Mouse (Mus musculus) small intestine, adult 2 months (tissue): ENCODE data around the gene Il4ra. TPM values are rescaled to one million over a fixed set of nuclear protein-coding genes. Genes with fewer than 3 reads are reported as not detected.

ENCODE experiments used
- H3K27ac ChIP-seq: fragments of 200-500 bp; 2 replicates; pipeline ENCODE4 v1.5.1; 2012; ENCODE audit warnings: low read depth, low read length, control low read depth, inconsistent platforms; ENCODE audit not compliant: insufficient read depth
- H3K27me3 ChIP-seq: fragments of 200-500 bp; 2 replicates; pipeline ENCODE4 v1.6.1; 2012; ENCODE audit warnings: mild to moderate bottlenecking, moderate library complexity, low read length, inconsistent platforms; ENCODE audit not compliant: control insufficient read depth, insufficient read depth
- H3K36me3 ChIP-seq: fragments of 200-500 bp; 2 replicates; pipeline ENCODE4 v1.6.1; 2012; ENCODE audit warnings: mild to moderate bottlenecking, low read length, control low read depth, inconsistent platforms; ENCODE audit not compliant: control insufficient read depth, insufficient read depth
- H3K4me1 ChIP-seq: fragments of 200-500 bp; 2 replicates; pipeline ENCODE4 v1.6.1; 2012; ENCODE audit warnings: low read length, inconsistent platforms, mixed read lengths; ENCODE audit not compliant: control insufficient read depth, insufficient read depth, insufficient read length
- H3K4me3 ChIP-seq: fragments of 200-500 bp; 2 replicates; pipeline ENCODE4 v1.5.1; 2012; ENCODE audit warnings: low read depth, mild to moderate bottlenecking, control low read depth, inconsistent platforms, low read length, moderate library complexity
- CTCF ChIP-seq: fragments of 200-500 bp; IDR thresholded peaks from 2 replicates; pipeline ENCODE4 v1.5.1; 2012; ENCODE audit warnings: low read depth, mild to moderate bottlenecking, control low read depth, inconsistent platforms, low read length, moderate library complexity, mixed read lengths; ENCODE audit not compliant: insufficient replicate concordance, insufficient read length; ENCODE audit errors: extremely low read depth
- POLR2A ChIP-seq: fragments of 200-500 bp; IDR thresholded peaks from 2 replicates; pipeline ENCODE4 v1.6.1; 2012; ENCODE audit warnings: low read depth, mild to moderate bottlenecking, control low read depth, inconsistent platforms, low read length, moderate library complexity
- WGBS: fragments of 180-500 bp; shearing (Covaris S2); methylation state at CpG from one replicate; pipeline ENCODE4 v1.1.7; 2018; 5-methylcytosine and 5-hydroxymethylcytosine counted together
- polyA plus RNA-seq: library from polyadenylated mRNA; depleted of rRNA; stranded (reverse); fragments of >200 nt; gene quantifications from 2 replicates; pipeline ENCODE4 v1.2.3, GENCODE M21; 2012

Il4ra gene
- polyA plus RNA-seq, 1 experiment, result 51.7 TPM

DNA sequence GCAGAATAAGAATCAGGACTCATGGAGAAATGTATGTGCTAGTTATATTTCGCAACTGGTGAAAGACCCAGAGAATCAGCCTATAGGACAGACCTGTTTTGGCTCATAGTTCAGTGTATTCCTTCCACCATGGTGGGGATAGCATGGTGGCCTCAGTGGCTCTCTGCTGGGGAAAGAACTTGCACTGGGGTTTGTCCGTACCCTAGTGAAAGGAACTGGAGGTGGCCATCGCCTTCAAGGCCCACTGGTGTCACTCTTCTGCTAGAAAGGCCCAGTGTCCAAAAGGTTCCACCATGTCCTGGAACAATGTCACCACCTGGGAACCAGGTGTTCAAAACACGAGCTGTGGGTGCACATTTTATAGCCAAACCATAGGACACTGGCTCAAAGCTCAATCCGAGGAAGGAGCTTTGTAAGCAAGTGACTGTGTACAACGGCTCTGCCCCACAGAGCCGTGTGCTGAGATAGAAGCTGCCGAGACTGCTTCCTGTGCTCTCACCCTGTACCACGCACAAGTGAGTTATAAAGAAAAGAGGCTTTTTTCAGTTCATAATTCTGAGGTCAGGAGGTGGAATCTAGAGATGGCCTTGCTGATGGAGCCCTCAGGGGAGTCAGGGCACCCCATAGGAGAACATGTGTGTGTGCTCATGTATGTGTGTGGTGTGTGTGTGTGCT, 27.8 kb downstream of the Il4ra start:
- 56% methylated on average over 9 of the region's 9 CpGs for WGBS
- Histone ChIP-seq H3K36me3 (peaks cover 28% of the 10 kb centered on the region), H3K4me1 (peaks cover 10% of the 10 kb centered on the region), H3K27ac (no peak overlapping the region), H3K4me3 (no peak overlapping the region), H3K27me3 (no peaks in the 10 kb centered on the region)
- no peak for TF ChIP-seq POLR2A
- TF ChIP-seq CTCF, result no peak

GRCm38 (mm10) chr7:125580220-125580549, 28.3 kb downstream of the Il4ra start:
- peaks cover 10% of the 10 kb centered on the region for H3K4me1 ChIP-seq
- H3K27me3 ChIP-seq, result no peaks in the 10 kb centered on the region
- H3K27ac ChIP-seq, result 0 out of 2 replicates have a peak overlapping the region, but pooled peaks have one; percentile 14
- no peak overlapping the region for H3K4me3 ChIP-seq
- TF ChIP-seq CTCF (no peak), POLR2A (no peak)
- 86% methylated on average over 1 of the region's 1 CpGs for WGBS
- H3K36me3 ChIP-seq, result peaks cover 23% of the 10 kb centered on the region

DNA sequence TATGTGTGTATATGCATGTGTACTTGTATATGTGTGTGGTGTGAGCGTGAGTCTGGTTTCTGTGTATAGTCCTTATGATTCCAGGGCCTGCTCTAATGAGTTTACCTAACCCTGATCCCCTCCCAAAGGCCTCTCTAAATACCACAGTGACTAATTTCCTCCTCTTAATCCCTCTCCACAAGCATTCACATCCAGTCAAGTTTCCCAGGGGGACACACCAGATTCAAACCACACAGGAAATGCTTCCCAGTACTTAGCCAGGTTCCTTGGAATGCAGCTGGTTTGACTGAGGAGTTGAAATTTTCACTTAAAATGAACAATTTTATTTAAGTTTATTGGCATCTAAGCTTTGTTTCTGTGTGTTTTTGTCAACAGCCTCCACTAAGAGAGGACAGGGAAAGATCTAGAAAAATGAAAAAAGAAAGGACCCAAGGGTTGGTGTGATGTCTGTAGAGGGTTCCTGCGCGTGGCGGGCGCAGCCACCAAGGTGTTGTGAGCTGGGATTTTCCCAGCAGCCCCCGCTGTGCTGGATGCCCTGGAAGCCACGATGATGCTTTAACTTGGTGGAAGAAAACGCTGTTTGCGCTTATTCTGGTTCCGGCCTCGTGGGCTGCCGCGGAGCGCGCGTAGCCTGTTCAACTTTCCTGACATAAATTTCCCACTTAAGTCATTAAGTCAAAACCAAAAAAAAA, 28.9 kb downstream of the Il4ra start:
- Histone ChIP-seq H3K27ac (no peak overlapping the region), H3K27me3 (no peaks in the 10 kb centered on the region), H3K4me1 (peaks cover 10% of the 10 kb centered on the region), H3K36me3 (peaks cover 17% of the 10 kb centered on the region), H3K4me3 (peak overlapping the region; percentile 44)
- WGBS, result 16% methylated on average over 16 of the region's 16 CpGs
- no peak for TF ChIP-seq POLR2A
- TF ChIP-seq CTCF, result no peak

DNA sequence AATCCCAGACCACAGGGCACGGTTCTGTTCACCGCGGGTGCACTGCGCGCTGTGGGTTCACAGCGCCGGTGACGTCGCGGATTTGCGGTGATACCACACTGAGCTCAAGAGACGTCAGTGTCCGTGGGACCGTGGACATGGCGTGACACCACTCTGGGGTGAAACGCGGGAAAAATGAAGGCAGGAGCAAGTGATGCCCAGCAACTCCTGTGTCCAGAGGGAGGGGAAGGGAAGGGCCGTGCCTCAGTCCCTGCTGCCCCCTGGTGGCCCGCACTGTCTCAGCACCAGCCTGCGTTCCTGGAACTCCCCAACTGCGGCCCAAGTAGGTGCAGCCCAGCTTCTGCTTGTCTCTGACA, 29.4 kb downstream of the Il4ra start:
- TF ChIP-seq CTCF, result peak; percentile 98
- TF ChIP-seq POLR2A, result no peak
- H3K4me1 ChIP-seq, result peaks cover 10% of the 10 kb centered on the region
- 5% methylated on average over 21 of the region's 21 CpGs for WGBS
- H3K27ac ChIP-seq, result no peak overlapping the region
- peaks cover 12% of the 10 kb centered on the region for H3K36me3 ChIP-seq
- peak overlapping the region; percentile 44 for H3K4me3 ChIP-seq
- H3K27me3 ChIP-seq, result no peaks in the 10 kb centered on the region

- 56% methylated on average over 6 of the region's 6 CpGs for WGBS
- TF ChIP-seq POLR2A (no peak), CTCF (no peak)
- Histone ChIP-seq H3K27ac (no peak overlapping the region), H3K27me3 (no peaks in the 10 kb centered on the region), H3K4me3 (no peak overlapping the region), H3K36me3 (no peaks in the 10 kb centered on the region), H3K4me1 (peaks cover 5% of the 10 kb centered on the region; the same call in 1 of the 2 replicates)
Measured at GRCm38 (mm10) chr7:125583325-125584004, 31.5 kb downstream of the Il4ra start.

DNA sequence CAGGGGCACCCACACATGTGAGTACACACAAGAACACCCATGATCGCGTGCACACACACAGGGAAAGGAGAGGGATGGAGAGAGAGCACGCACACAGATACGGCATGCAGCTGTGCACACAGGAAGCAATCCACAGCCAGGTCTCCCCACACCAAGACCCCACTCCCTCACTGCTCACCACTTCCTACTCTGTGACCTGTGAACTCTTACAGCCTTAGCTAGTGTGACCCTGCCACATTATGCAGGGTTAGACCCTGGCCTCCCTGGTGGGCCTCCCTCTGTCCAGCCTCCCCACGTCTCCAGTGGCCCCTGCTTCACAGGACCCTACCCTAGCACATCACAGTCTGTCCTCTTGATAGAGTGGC, 32.1 kb downstream of the Il4ra start:
- TF ChIP-seq CTCF (no peak), POLR2A (no peak)
- Histone ChIP-seq H3K36me3 (no peaks in the 10 kb centered on the region), H3K4me1 (peaks cover 5% of the 10 kb centered on the region; the same call in 1 of the 2 replicates), H3K27ac (no peak overlapping the region), H3K4me3 (no peak overlapping the region), H3K27me3 (no peaks in the 10 kb centered on the region)
- WGBS, result 85% methylated on average over 5 of the region's 5 CpGs

- TF ChIP-seq POLR2A (no peak), CTCF (no peak)
- H3K4me1 ChIP-seq, result peaks cover 2% of the 10 kb centered on the region; the same call in 1 of the 2 replicates
- no peaks in the 10 kb centered on the region for H3K36me3 ChIP-seq
- no peak overlapping the region for H3K4me3 ChIP-seq
- H3K27ac ChIP-seq, result no peak overlapping the region
- 98% methylated on average over 23 of the region's 23 CpGs for WGBS
- no peaks in the 10 kb centered on the region for H3K27me3 ChIP-seq
Measured at GRCm38 (mm10) chr7:125586355-125586754, 34.4 kb downstream of the Il4ra start.
